Mouse (Mus musculus): ENCODE results near the gene Sox30. TPM values are rescaled to one million over a fixed set of nuclear protein-coding genes. Genes with fewer than 3 reads are reported as not detected.
"Not testable (repeated sequence)": the region's sequence is repeated elsewhere in the genome, so short reads cannot be mapped to it uniquely, and the experiment has no call there.

Sox30 gene
- total RNA-seq, 2 experiments from 2014 or later = not detected

GRCm38 (mm10) chr11:46020246-46020645 is 40.1 kb downstream of the Sox30 start:
- no peak for DNase-seq

GRCm38 (mm10) chr11:46021850-46022249 is 41.7 kb downstream of the Sox30 start:
- no peak for DNase-seq

- DNase-seq = no peak
These were observed 42.9 kb downstream of the Sox30 start for GRCm38 (mm10) chr11:46022983-46023382.

- peak; percentile 28 for DNase-seq
These were observed 45.9 kb downstream of the Sox30 start for GRCm38 (mm10) chr11:46025962-46026392.

GRCm38 (mm10) chr11:46027952-46028814 is 48.1 kb downstream of the Sox30 start:
- no peak for DNase-seq

- DNase-seq = no peak
These were observed 49.4 kb downstream of the Sox30 start for GRCm38 (mm10) chr11:46029485-46029884.

- no peak for DNase-seq
These were observed 49.9 kb downstream of the Sox30 start for GRCm38 (mm10) chr11:46030026-46030425.

GRCm38 (mm10) chr11:46031470-46031869 is 51.4 kb downstream of the Sox30 start:
- no peak for DNase-seq

- DNase-seq = no peak
These were observed 52.8 kb downstream of the Sox30 start for GRCm38 (mm10) chr11:46032956-46033355.

GRCm38 (mm10) chr11:46036374-46036773 is 56.3 kb downstream of the Sox30 start:
- DNase-seq = no peak

- no peak for DNase-seq
These were observed 58.8 kb downstream of the Sox30 start for GRCm38 (mm10) chr11:46038901-46039300.

GRCm38 (mm10) chr11:46039335-46039734 is 59.2 kb downstream of the Sox30 start:
- DNase-seq = peak; percentile 40

- DNase-seq = no peak
These were observed 60.9 kb downstream of the Sox30 start for GRCm38 (mm10) chr11:46040841-46041556.

- no peak for DNase-seq
These were observed 61.6 kb downstream of the Sox30 start for GRCm38 (mm10) chr11:46041607-46042267.

- DNase-seq = no peak
These were observed 64.7 kb downstream of the Sox30 start for GRCm38 (mm10) chr11:46044781-46045180.

- DNase-seq = no peak
These were observed 67.2 kb downstream of the Sox30 start for GRCm38 (mm10) chr11:46047264-46047663.

GRCm38 (mm10) chr11:46052105-46052659 is 72.1 kb downstream of the Sox30 start, which contains the start of gene Gm12166:
TSS of gene Gm12166 (minus strand) at chr11:46052321.
- peak; percentile 56 for DNase-seq

- not testable (repeated sequence) for DNase-seq
These were observed 73.3 kb downstream of the Sox30 start for GRCm38 (mm10) chr11:46053457-46053856.

- no peak for DNase-seq
These were observed 74.2 kb downstream of the Sox30 start for GRCm38 (mm10) chr11:46054311-46054710.

GRCm38 (mm10) chr11:46054911-46055895 is 75.1 kb downstream of the Sox30 start:
- peak; percentile 51 for DNase-seq
